Mouse (Mus musculus): Measurements from ENCODE around the gene Ypel2. TPM values are rescaled to one million over a fixed set of nuclear protein-coding genes. Genes with fewer than 3 reads are reported as not detected.

Ypel2 gene
- polyA plus RNA-seq, 1 experiment: 4.7 TPM

DNA sequence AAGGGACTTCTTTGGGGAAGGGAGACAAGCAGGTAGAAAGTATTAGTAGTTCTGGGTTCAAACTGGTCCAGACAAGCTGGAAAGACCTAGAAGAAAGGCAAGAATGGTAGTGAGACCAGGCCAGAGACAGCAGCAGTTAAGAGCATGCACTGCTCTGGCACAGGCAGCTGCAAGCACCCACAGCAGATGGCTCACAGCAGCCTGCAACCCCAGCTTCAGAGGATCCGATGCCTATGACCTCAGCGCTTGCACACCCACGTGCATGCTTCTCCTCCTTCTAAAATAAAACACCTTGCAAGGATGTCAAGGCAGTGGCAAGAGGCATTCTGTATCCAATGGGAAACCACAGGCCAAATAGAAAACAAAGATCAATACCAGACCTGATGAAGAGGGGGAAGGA lies 19.1 kb downstream of the Ypel2 start:
- no peak for TF ChIP-seq POLR2A (IDR thresholded peaks at IDR 0.05; ENCODE audit: borderline replicate concordance, control insufficient read depth, low read depth, low read length)
- no peak for TF ChIP-seq CTCF (IDR thresholded peaks at IDR 0.05; ENCODE audit: control insufficient read depth, insufficient read depth, low read length)
- H3K4me3 ChIP-seq (replicated peaks; ENCODE audit: control insufficient read depth, low read depth, low read length): no peak overlapping the region
- peaks cover 2% of the 10 kb centered on the region for H3K4me1 ChIP-seq (ENCODE audit: control insufficient read depth, insufficient read depth, low read length)
- no peak overlapping the region for H3K27ac ChIP-seq (ENCODE audit: control insufficient read depth, insufficient read depth, low read depth, low read length, poor library complexity)
- WGBS: 78% methylated on average over 3 of the region's 3 CpGs

DNA sequence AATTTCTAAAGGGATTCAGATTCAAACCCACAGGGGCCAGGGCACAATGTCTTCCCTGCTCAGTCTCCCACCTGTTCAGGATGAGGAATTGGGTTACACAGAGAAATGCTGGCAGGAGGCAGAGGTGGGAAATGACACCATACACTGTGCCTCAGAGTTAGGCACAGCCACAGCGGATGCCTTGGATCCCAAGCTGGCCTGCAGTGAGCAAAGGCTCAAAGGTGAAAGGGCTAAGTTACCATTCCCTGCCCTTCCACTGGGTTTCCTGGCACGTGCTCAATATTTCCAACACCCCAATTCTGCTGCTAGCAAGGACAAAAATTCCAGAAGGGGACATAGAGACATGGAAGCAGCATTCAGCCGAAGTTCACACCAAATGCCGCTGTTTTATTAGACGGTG lies 20.3 kb downstream of the Ypel2 start:
- TF ChIP-seq CTCF (IDR thresholded peaks at IDR 0.05; ENCODE audit: control insufficient read depth, insufficient read depth, low read length) (no peak), POLR2A (IDR thresholded peaks at IDR 0.05; ENCODE audit: borderline replicate concordance, control insufficient read depth, low read depth, low read length) (no peak)
- no peak overlapping the region for H3K27ac ChIP-seq (ENCODE audit: control insufficient read depth, insufficient read depth, low read depth, low read length, poor library complexity)
- H3K4me1 ChIP-seq (ENCODE audit: control insufficient read depth, insufficient read depth, low read length): peaks cover 2% of the 10 kb centered on the region
- H3K4me3 ChIP-seq (replicated peaks; ENCODE audit: control insufficient read depth, low read depth, low read length): no peak overlapping the region
- 87% methylated on average over 5 of the region's 5 CpGs for WGBS

GRCm38 (mm10) chr11:86971057-86971753 lies 22.3 kb downstream of the Ypel2 start:
- TF ChIP-seq POLR2A (IDR thresholded peaks at IDR 0.05; ENCODE audit: borderline replicate concordance, control insufficient read depth, low read depth, low read length): no peak
- no peak for TF ChIP-seq CTCF (IDR thresholded peaks at IDR 0.05; ENCODE audit: control insufficient read depth, insufficient read depth, low read length)
- H3K4me3 ChIP-seq (replicated peaks; ENCODE audit: control insufficient read depth, low read depth, low read length): no peak overlapping the region
- WGBS: 41% methylated on average over 7 of the region's 7 CpGs
- peaks cover 2% of the 10 kb centered on the region for H3K4me1 ChIP-seq (ENCODE audit: control insufficient read depth, insufficient read depth, low read length)
- H3K27ac ChIP-seq (ENCODE audit: control insufficient read depth, insufficient read depth, low read depth, low read length, poor library complexity): no peak overlapping the region

- no peak overlapping the region for H3K4me3 ChIP-seq (replicated peaks; ENCODE audit: control insufficient read depth, low read depth, low read length)
- 84% methylated on average over 13 of the region's 13 CpGs for WGBS
- TF ChIP-seq CTCF (IDR thresholded peaks at IDR 0.05; ENCODE audit: control insufficient read depth, insufficient read depth, low read length) (no peak), POLR2A (IDR thresholded peaks at IDR 0.05; ENCODE audit: borderline replicate concordance, control insufficient read depth, low read depth, low read length) (no peak)
Observed at GRCm38 (mm10) chr11:86969041-86969821, 24.3 kb downstream of the Ypel2 start.

GRCm38 (mm10) chr11:86967506-86967905 lies 26.0 kb downstream of the Ypel2 start:
- Histone ChIP-seq H3K4me3 (replicated peaks; ENCODE audit: control insufficient read depth, low read depth, low read length) (no peak overlapping the region), H3K4me1 (ENCODE audit: control insufficient read depth, insufficient read depth, low read length) (peaks cover 2% of the 10 kb centered on the region), H3K27ac (ENCODE audit: control insufficient read depth, insufficient read depth, low read depth, low read length, poor library complexity) (no peak overlapping the region)
- 85% methylated on average over 9 of the region's 9 CpGs for WGBS
- TF ChIP-seq POLR2A (IDR thresholded peaks at IDR 0.05; ENCODE audit: borderline replicate concordance, control insufficient read depth, low read depth, low read length): no peak
- TF ChIP-seq CTCF (IDR thresholded peaks at IDR 0.05; ENCODE audit: control insufficient read depth, insufficient read depth, low read length): no peak

More at GRCm38 (mm10) chr11:86969041-86969821, 24.3 kb downstream of the Ypel2 start:
- peaks cover 2% of the 10 kb centered on the region for H3K4me1 ChIP-seq (ENCODE audit: control insufficient read depth, insufficient read depth, low read length)
- no peak overlapping the region for H3K27ac ChIP-seq (ENCODE audit: control insufficient read depth, insufficient read depth, low read depth, low read length, poor library complexity)

DNA sequence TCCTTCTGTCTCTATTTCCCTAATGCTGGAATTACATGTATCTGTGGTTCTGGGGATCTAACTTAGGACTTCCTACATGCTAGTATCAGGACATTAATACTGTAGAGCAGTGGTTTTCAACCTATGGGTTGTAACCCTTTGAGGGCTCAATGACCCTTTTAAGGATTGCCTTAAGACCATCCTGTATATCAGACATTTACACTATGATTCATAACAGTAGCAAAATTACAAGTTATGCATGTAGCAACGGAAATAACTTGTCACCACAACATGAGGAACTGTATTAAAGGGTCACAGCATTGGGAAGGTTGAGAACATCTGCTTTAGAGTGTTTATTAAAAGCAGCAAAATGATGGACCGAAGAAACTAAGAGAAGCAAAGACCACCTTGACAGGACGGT lies 26.8 kb downstream of the Ypel2 start:
- TF ChIP-seq POLR2A (IDR thresholded peaks at IDR 0.05; ENCODE audit: borderline replicate concordance, control insufficient read depth, low read depth, low read length) (no peak), CTCF (IDR thresholded peaks at IDR 0.05; ENCODE audit: control insufficient read depth, insufficient read depth, low read length) (no peak)
- H3K27ac ChIP-seq (ENCODE audit: control insufficient read depth, insufficient read depth, low read depth, low read length, poor library complexity): no peak overlapping the region
- WGBS: 75% methylated on average over 3 of the region's 3 CpGs

DNA sequence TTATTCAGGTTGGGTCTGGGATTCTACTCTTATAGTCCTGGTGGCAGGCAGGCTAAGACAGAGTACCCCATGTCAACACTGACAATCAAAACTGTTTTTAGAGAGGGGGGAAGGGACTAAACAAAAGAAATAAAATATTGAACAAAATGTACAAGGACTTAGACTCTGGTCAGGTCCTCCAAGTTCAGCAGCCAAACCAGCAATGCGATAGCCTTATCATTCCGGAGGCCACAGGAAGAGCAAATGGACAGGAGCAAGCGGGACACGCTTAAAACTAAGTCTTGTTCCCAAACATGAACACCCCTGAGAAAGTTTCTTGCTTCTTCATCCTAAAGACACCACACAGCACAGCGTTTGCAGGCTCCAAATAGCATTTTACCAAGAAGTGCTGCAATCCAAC lies 28.4 kb downstream of the Ypel2 start:
- 93% methylated on average over 5 of the region's 5 CpGs for WGBS
- Histone ChIP-seq H3K4me1 (ENCODE audit: control insufficient read depth, insufficient read depth, low read length) (no peaks in the 10 kb centered on the region; the same call in 1 of the 2 replicates), H3K27ac (ENCODE audit: control insufficient read depth, insufficient read depth, low read depth, low read length, poor library complexity) (no peak overlapping the region), H3K4me3 (replicated peaks; ENCODE audit: control insufficient read depth, low read depth, low read length) (no peak overlapping the region)
- TF ChIP-seq POLR2A (IDR thresholded peaks at IDR 0.05; ENCODE audit: borderline replicate concordance, control insufficient read depth, low read depth, low read length) (no peak), CTCF (IDR thresholded peaks at IDR 0.05; ENCODE audit: control insufficient read depth, insufficient read depth, low read length) (no peak)

More for the DNA sequence above, 26.8 kb downstream of the Ypel2 start:
- Histone ChIP-seq H3K4me3 (replicated peaks; ENCODE audit: control insufficient read depth, low read depth, low read length) (no peak overlapping the region), H3K4me1 (ENCODE audit: control insufficient read depth, insufficient read depth, low read length) (peaks cover 1% of the 10 kb centered on the region)

DNA sequence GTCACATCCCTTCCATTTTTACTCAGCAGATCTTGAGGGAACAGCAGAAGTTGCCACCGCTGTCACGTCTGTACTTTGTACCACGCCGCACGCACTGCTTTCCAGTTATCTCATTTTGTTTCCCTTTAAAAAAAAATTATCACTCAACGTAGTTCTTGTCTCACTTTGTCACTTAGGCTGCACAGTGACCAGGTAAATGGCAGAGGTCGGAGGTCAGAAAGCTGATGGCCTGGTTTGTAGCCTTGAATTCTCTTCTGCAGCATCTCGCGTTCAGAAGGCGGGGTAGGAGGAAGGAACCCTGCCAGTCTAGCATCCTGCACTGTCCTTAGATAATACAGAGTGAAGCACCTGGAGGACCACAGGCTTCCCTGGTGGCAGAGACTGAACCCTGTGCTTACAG lies 29.8 kb downstream of the Ypel2 start:
- H3K27ac ChIP-seq (ENCODE audit: control insufficient read depth, insufficient read depth, low read depth, low read length, poor library complexity): no peak overlapping the region
- no peaks in the 10 kb centered on the region; the same call in 1 of the 2 replicates for H3K4me1 ChIP-seq (ENCODE audit: control insufficient read depth, insufficient read depth, low read length)
- WGBS: 70% methylated on average over 10 of the region's 10 CpGs
- no peak overlapping the region for H3K4me3 ChIP-seq (replicated peaks; ENCODE audit: control insufficient read depth, low read depth, low read length)
- TF ChIP-seq POLR2A (IDR thresholded peaks at IDR 0.05; ENCODE audit: borderline replicate concordance, control insufficient read depth, low read depth, low read length) (no peak), CTCF (IDR thresholded peaks at IDR 0.05; ENCODE audit: control insufficient read depth, insufficient read depth, low read length) (no peak)
